Mouse (Mus musculus) cerebellum, adult 2 months (tissue): Measurements from ENCODE around the gene Pnpla5.

Source experiments
- CTCF ChIP-seq: fragments of 200-500 bp; IDR thresholded peaks from 2 replicates; pipeline ENCODE4 v1.5.1; 2011; ENCODE audit warnings: low read depth, mild to moderate bottlenecking, control low read depth, low read length, moderate library complexity, borderline replicate concordance; ENCODE audit not compliant: insufficient read depth
- POLR2A ChIP-seq: fragments of 200-500 bp; IDR thresholded peaks from 2 replicates; pipeline ENCODE4 v1.6.1; 2011; ENCODE audit warnings: low read length, control low read depth, borderline replicate concordance; ENCODE audit not compliant: insufficient read depth

GRCm38 (mm10) chr15:84140109-84140508, 17.1 kb upstream of the Pnpla5 start:
- no peak for TF ChIP-seq CTCF
- no peak for TF ChIP-seq POLR2A
